Mouse (Mus musculus) cerebellum, adult 2 months (tissue): ENCODE data around the gene Ankef1.

ENCODE experiments used
- CTCF ChIP-seq: fragments of 200-500 bp; IDR thresholded peaks from 2 replicates; pipeline ENCODE4 v1.5.1; 2011; ENCODE audit warnings: low read depth, mild to moderate bottlenecking, control low read depth, low read length, moderate library complexity, borderline replicate concordance; ENCODE audit not compliant: insufficient read depth
- POLR2A ChIP-seq: fragments of 200-500 bp; IDR thresholded peaks from 2 replicates; pipeline ENCODE4 v1.6.1; 2011; ENCODE audit warnings: low read length, control low read depth, borderline replicate concordance; ENCODE audit not compliant: insufficient read depth

- peak; percentile 59; the same call in 1 of the 2 replicates for TF ChIP-seq CTCF
- no peak for TF ChIP-seq POLR2A
Observed at GRCm38 (mm10) chr2:136485815-136486619, 15.7 kb upstream of the Ankef1 start.
